ENCODE assay signal across 23 mouse cellular contexts in the genomic region with DNA sequence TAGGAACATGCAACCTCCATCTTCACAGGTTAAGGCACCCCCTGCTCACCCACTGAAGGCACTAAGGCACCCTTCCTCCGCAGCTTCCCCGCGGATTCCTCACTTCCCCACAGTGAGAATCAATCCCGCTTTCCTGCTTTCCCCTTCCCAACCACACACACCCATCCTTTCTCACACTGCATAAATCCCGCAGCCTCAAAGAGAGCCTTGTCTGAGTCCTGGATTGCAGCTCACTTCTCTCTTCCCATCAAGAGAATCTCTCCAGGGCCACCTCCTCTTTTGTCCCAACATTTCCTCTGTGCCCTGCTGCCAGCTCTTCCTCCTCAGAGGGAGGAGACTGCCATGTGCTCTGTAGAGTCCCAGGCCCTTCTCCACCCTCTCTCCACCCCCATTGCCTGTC. TPM values are rescaled to one million over a fixed set of nuclear protein-coding genes. Genes with fewer than 3 reads are reported as not detected.
DNase-seq lines count a peak whose midpoint lies in the region; ATAC-seq lines count a peak whose summit lies in the region.
"Not testable (repeated sequence)": the region's sequence is repeated elsewhere in the genome, so short reads cannot be mapped to it uniquely, and the experiment has no call there.
"Had no signal": no experiment of that assay in that cellular context is flagged by ENCODE, and none has a peak within 500 bp of the region (broad histone marks: within the 10 kb centered on the region; RNA-seq: fewer than 3 reads in every experiment).

No protein-coding gene starts in this region.

- H3K27me3 ChIP-seq in embryonic facial prominence, embryonic 13.5 days; heart, embryonic 10.5 days (ENCODE audit: insufficient read depth, poor library complexity, severe bottlenecking); heart, embryonic 12.5 days (replicated peaks); heart, embryonic 14.5 days (ENCODE audit: control insufficient read depth, insufficient read depth, low read length); heart, embryonic 16.5 days (ENCODE audit: control insufficient read depth, insufficient read depth, low read length): not testable (repeated sequence)

- not testable (repeated sequence) for DNase-seq in heart, embryonic 10.5 days (ENCODE audit: low spot score)
- peak; percentile 7 to 10 for DNase-seq in left cerebral cortex, postnatal 36 days (ENCODE audit: low spot score in 2 of 2)

- H3K4me2 ChIP-seq in embryonic facial prominence, embryonic 13.5 days; heart, embryonic 12.5 days; heart, embryonic 14.5 days (ENCODE audit: low read length); heart, embryonic 16.5 days (ENCODE audit: low read depth, low read length): not testable (repeated sequence)

- not testable (repeated sequence) for H3K4me3 ChIP-seq in embryonic facial prominence, embryonic 13.5 days; heart, embryonic 10.5 days; heart, embryonic 12.5 days; heart, embryonic 14.5 days (ENCODE audit: control insufficient read depth in 1 of 2, insufficient read depth in 1 of 2, low read depth in 1 of 2, low read length in 2 of 2); heart, embryonic 16.5 days (ENCODE audit: low read length)

- not testable (repeated sequence) for H3K27ac ChIP-seq in embryonic facial prominence, embryonic 13.5 days
- peak overlapping the region; percentile 75; the same call in 1 of the 2 replicates for H3K27ac ChIP-seq in heart, embryonic 10.5 days
- H3K27ac ChIP-seq in heart, embryonic 12.5 days (ENCODE audit: poor library complexity, severe bottlenecking), result peak overlapping the region; percentile 89
- H3K27ac ChIP-seq in heart, embryonic 14.5 days (replicated peaks in 1 of 2; ENCODE audit: control insufficient read depth in 1 of 2, insufficient read depth in 1 of 2, low read depth in 2 of 2, low read length in 2 of 2), result peak overlapping the region; percentile 86 to 88
- peak overlapping the region; percentile 95 for H3K27ac ChIP-seq in heart, embryonic 16.5 days (ENCODE audit: low read length)

- WGBS in embryonic facial prominence, embryonic 13.5 days, result 34% methylated on average over 5 of the region's 5 CpGs
- WGBS in heart, embryonic 10.5 days, result 31% methylated on average over 5 of the region's 5 CpGs
- 38% methylated on average over 5 of the region's 5 CpGs for WGBS in heart, embryonic 12.5 days
- WGBS in heart, embryonic 14.5 days, result 38% methylated on average over 5 of the region's 5 CpGs
- WGBS in heart, embryonic 16.5 days, result 35% methylated on average over 5 of the region's 5 CpGs

- H3K9me3 ChIP-seq in embryonic facial prominence, embryonic 13.5 days; heart, embryonic 10.5 days; heart, embryonic 12.5 days (replicated peaks); heart, embryonic 14.5 days (ENCODE audit: control insufficient read depth, low read length); heart, embryonic 16.5 days (replicated peaks; ENCODE audit: control insufficient read depth, low read length): not testable (repeated sequence)

- not testable (repeated sequence) for ATAC-seq in embryonic facial prominence, embryonic 13.5 days (ENCODE audit: insufficient number of reproducible peaks, insufficient read depth, low FRiP score, low TSS enrichment, low read depth); heart, embryonic 12.5 days (ENCODE audit: insufficient number of reproducible peaks, low FRiP score); heart, embryonic 14.5 days (ENCODE audit: insufficient number of reproducible peaks, insufficient read depth, low FRiP score, low read depth); heart, embryonic 16.5 days (replicated peaks; ENCODE audit: extremely low read depth, insufficient read depth, low FRiP score)
- peak; percentile 91 for ATAC-seq in frontal cortex, adult (ENCODE audit: low TSS enrichment)

- not testable (repeated sequence) for H3K36me3 ChIP-seq in embryonic facial prominence, embryonic 13.5 days; heart, embryonic 10.5 days; heart, embryonic 12.5 days; heart, embryonic 14.5 days (ENCODE audit: control insufficient read depth, insufficient read depth, low read length); heart, embryonic 16.5 days (ENCODE audit: control insufficient read depth, insufficient read depth)

- H3K9ac ChIP-seq in embryonic facial prominence, embryonic 13.5 days, result 0 out of 2 replicates have a peak overlapping the region, but pooled peaks have one; percentile 40
- H3K9ac ChIP-seq in heart, embryonic 12.5 days, result not testable (repeated sequence)
- peak overlapping the region; percentile 18; the same call in 1 of the 2 replicates for H3K9ac ChIP-seq in heart, embryonic 14.5 days (ENCODE audit: low read length)
- H3K9ac ChIP-seq in heart, embryonic 16.5 days (ENCODE audit: low read length), result peak overlapping the region; percentile 47

- intact Hi-C loops in left cerebral cortex, postnatal 36 days (cut with DNase I), result not testable (repeated sequence)

- H3K4me1 ChIP-seq in embryonic facial prominence, embryonic 13.5 days, result not testable (repeated sequence)
- peaks cover 22% of the 10 kb centered on the region for H3K4me1 ChIP-seq in heart, embryonic 10.5 days
- peaks cover 37% of the 10 kb centered on the region for H3K4me1 ChIP-seq in heart, embryonic 12.5 days (replicated peaks)
- peaks cover 27 to 29% of the 10 kb centered on the region in 2 experiments for H3K4me1 ChIP-seq in heart, embryonic 14.5 days (ENCODE audit: control insufficient read depth in 2 of 2, insufficient read depth in 2 of 2, low read length in 2 of 2)
- H3K4me1 ChIP-seq in heart, embryonic 16.5 days (ENCODE audit: control insufficient read depth, insufficient read depth, low read length), result peaks cover 24% of the 10 kb centered on the region

RNA-seq across cellular contexts. Expression of a gene that starts 0.8 kb away (rescaled TPM):
- not detected in 2 replicates for polyA plus RNA-seq in embryonic facial prominence, embryonic 13.5 days (2015; fragmentation: Nextera tagmentation; extraction: Ambion mirVana)
- polyA plus RNA-seq in heart, embryonic 10.5 days (2016; fragmentation: Nextera tagmentation; extraction: Ambion mirVana), result 0.19 and 0.30 TPM in 2 replicates
- polyA plus RNA-seq in heart, embryonic 12.5 days (2016; fragmentation: Nextera tagmentation; extraction: Ambion mirVana), result 0.45 TPM in 2 replicates
- polyA plus RNA-seq in heart, embryonic 14.5 days (2014; fragmentation: Nextera tagmentation; extraction: Ambion mirVana), result 0.47 and 0.66 TPM in 2 replicates
- polyA plus RNA-seq in heart, embryonic 16.5 days (2015; fragmentation: Nextera tagmentation; extraction: Ambion mirVana), result 0.86 and 1.0 TPM in 2 replicates
- not detected for total RNA-seq in left cerebral cortex, postnatal 36 days (2021)
- total RNA-seq: adrenal gland, adult 2 months; adrenal gland, postnatal 10 days; adrenal gland, postnatal 25 days; adrenal gland, postnatal 4 days; ES-E14; MEL had no signal
- polyA plus RNA-seq: adrenal gland, adult 2 months; C2C12; cerebellum, adult 2 months; embryonic facial prominence, embryonic 10.5 days; embryonic facial prominence, embryonic 12.5 days; embryonic facial prominence, embryonic 15.5 days; erythroblast, embryonic 14.5 days; forebrain, embryonic 10.5 days; forebrain, embryonic 12.5 days; forebrain, embryonic 14.5 days; forebrain, embryonic 16.5 days had no signal

RNA-seq across cellular contexts. Expression of a gene that starts 47.0 kb away (rescaled TPM):
- not detected in 2 replicates for polyA plus RNA-seq in embryonic facial prominence, embryonic 13.5 days (2015; fragmentation: Nextera tagmentation; extraction: Ambion mirVana)
- polyA plus RNA-seq in heart, embryonic 10.5 days (2016; fragmentation: Nextera tagmentation; extraction: Ambion mirVana), result not detected in 2 replicates
- polyA plus RNA-seq in heart, embryonic 12.5 days (2016; fragmentation: Nextera tagmentation; extraction: Ambion mirVana), result not detected in 2 replicates
- not detected in 2 replicates for polyA plus RNA-seq in heart, embryonic 14.5 days (2014; fragmentation: Nextera tagmentation; extraction: Ambion mirVana)
- 0.33 TPM in 1 of 2 replicates, not detected in the other for polyA plus RNA-seq in heart, embryonic 16.5 days (2015; fragmentation: Nextera tagmentation; extraction: Ambion mirVana)
- under 1 TPM in 1 of 2 experiments, not detected in 1; 0.22 TPM for total RNA-seq in left cerebral cortex, postnatal 36 days (2021)
- total RNA-seq: adrenal gland, adult 2 months; adrenal gland, postnatal 10 days; adrenal gland, postnatal 25 days; adrenal gland, postnatal 4 days; MEL had no signal
- polyA plus RNA-seq: adrenal gland, adult 2 months; C2C12; cerebellum, adult 2 months; embryonic facial prominence, embryonic 10.5 days; embryonic facial prominence, embryonic 12.5 days; embryonic facial prominence, embryonic 15.5 days; erythroblast, embryonic 14.5 days; forebrain, embryonic 10.5 days; forebrain, embryonic 12.5 days; forebrain, embryonic 14.5 days had no signal

RNA-seq across cellular contexts. Expression of a gene that starts 59.9 kb away (rescaled TPM):
- 23.6 and 24.4 TPM in 2 replicates for polyA plus RNA-seq in embryonic facial prominence, embryonic 13.5 days (2015; fragmentation: Nextera tagmentation; extraction: Ambion mirVana)
- 18.3 and 20.0 TPM in 2 replicates for polyA plus RNA-seq in heart, embryonic 10.5 days (2016; fragmentation: Nextera tagmentation; extraction: Ambion mirVana)
- 20.3 and 21.4 TPM in 2 replicates for polyA plus RNA-seq in heart, embryonic 12.5 days (2016; fragmentation: Nextera tagmentation; extraction: Ambion mirVana)
- 16.7 and 18.0 TPM in 2 replicates for polyA plus RNA-seq in heart, embryonic 14.5 days (2014; fragmentation: Nextera tagmentation; extraction: Ambion mirVana)
- polyA plus RNA-seq in heart, embryonic 16.5 days (2015; fragmentation: Nextera tagmentation; extraction: Ambion mirVana), result 12.9 and 16.0 TPM in 2 replicates
- total RNA-seq in left cerebral cortex, postnatal 36 days (2021), result 100 to 1,000 TPM; 134 to 138 TPM
